Mouse (Mus musculus) hindbrain, embryonic 12.5 days (tissue): ENCODE data around the gene Ppp6r3. TPM values are rescaled to one million over a fixed set of nuclear protein-coding genes. Genes with fewer than 3 reads are reported as not detected.

Source experiments
- ATAC-seq: fragments of 200-750 bp; cut with Nextera tagmentation; 2 replicates; pipeline ENCODE4 v1.8.0; 2017; ENCODE audit warnings: moderate TSS enrichment; ENCODE audit not compliant: low FRiP score
- H3K27ac ChIP-seq: fragments of 300-500 bp; sonication (generic); 2 replicates; pipeline ENCODE4 v1.5.1; 2016; ENCODE audit warnings: mild to moderate bottlenecking
- H3K27me3 ChIP-seq: fragments of 300-500 bp; sonication (generic); 2 replicates; pipeline ENCODE4 v1.6.1; 2016; ENCODE audit warnings: mild to moderate bottlenecking
- H3K36me3 ChIP-seq: fragments of 300-500 bp; sonication (generic); 2 replicates; pipeline ENCODE4 v1.6.1; 2016; ENCODE audit warnings: mild to moderate bottlenecking
- H3K4me1 ChIP-seq: fragments of 300-500 bp; sonication (generic); 2 replicates; pipeline ENCODE4 v1.6.1; 2016
- H3K4me2 ChIP-seq: fragments of 300-500 bp; sonication (generic); replicated peaks from 2 replicates; pipeline ENCODE4 v1.6.1; 2016; ENCODE audit warnings: mild to moderate bottlenecking
- H3K4me3 ChIP-seq: fragments of 300-500 bp; sonication (generic); 2 replicates; pipeline ENCODE4 v1.5.1; 2016; ENCODE audit warnings: mild to moderate bottlenecking
- H3K9ac ChIP-seq: fragments of 300-500 bp; sonication (generic); 2 replicates; pipeline ENCODE4 v1.6.1; 2016; ENCODE audit warnings: mild to moderate bottlenecking, moderate library complexity
- H3K9me3 ChIP-seq: fragments of 300-500 bp; sonication (generic); replicated peaks from 2 replicates; pipeline ENCODE4 v1.6.1; 2016; ENCODE audit warnings: mild to moderate bottlenecking
- WGBS: fragments of 180-500 bp; shearing (Covaris S2); methylation state at CpG from one replicate; pipeline ENCODE4 v1.1.7; 2016; 5-methylcytosine and 5-hydroxymethylcytosine counted together
- polyA plus RNA-seq: library from polyadenylated mRNA; unstranded; fragments of >200 nt; fragmentation: Nextera tagmentation; extraction: Ambion mirVana; gene quantifications from 2 replicates; pipeline ENCODE4 v1.2.1, GENCODE M21; 2016

Ppp6r3 gene
- polyA plus RNA-seq, 1 experiment from 2014 or later: 83.9 TPM

DNA sequence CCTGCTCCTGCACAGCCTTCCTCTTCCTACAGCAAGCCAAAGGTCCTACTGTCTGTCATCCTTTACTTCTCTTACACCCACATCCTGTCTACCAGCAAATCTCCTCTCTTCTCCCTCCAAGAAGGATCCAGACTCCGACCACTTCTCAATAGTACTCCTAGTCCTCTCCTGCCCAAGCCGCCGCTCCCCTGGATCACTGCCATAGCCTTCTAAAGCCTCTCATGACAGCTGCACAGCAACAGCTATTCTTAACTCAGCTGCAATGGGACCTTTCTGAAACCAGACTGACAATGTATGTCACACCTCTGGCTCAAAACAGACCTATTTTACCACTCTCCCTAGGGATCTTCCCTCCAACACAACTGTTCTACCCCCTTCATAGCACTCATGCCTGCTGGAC lies 11.2 kb downstream of the Ppp6r3 start:
- no peaks in the 10 kb centered on the region for H3K4me1 ChIP-seq
- no peak overlapping the region for H3K4me2 ChIP-seq
- H3K27me3 ChIP-seq: no peaks in the 10 kb centered on the region
- H3K27ac ChIP-seq: no peak overlapping the region
- no peak overlapping the region for H3K9ac ChIP-seq
- H3K4me3 ChIP-seq: no peak overlapping the region
- H3K9me3 ChIP-seq: 0 out of 2 replicates have a peak, but pooled peaks cover under 1% of the 10 kb centered on the region
- H3K36me3 ChIP-seq: peaks cover 6% of the 10 kb centered on the region; the same call in 1 of the 2 replicates
- 89% methylated on average over 3 of the region's 3 CpGs for WGBS
- ATAC-seq: no peak

DNA sequence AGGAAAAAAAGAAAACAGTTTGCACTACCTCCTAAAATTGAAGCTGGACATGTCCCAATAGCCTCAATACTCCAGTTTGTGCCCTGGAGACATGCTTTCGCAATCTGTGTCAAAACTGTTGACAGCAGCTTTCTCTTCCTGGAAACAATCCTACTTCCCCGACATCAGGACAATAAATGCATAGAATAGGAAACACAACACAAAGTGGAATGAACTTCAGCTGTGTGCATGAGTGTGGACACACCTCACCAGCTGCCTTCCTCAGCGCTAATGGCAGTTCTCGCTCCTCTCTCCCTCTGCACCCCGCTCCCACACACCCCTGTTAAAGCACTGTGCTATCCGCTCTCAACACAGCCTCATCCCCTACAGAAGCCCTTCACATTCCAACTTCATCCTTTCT lies 12.8 kb downstream of the Ppp6r3 start:
- Histone ChIP-seq H3K36me3 (peaks cover 6% of the 10 kb centered on the region; the same call in 1 of the 2 replicates), H3K9ac (no peak overlapping the region), H3K4me1 (no peaks in the 10 kb centered on the region), H3K27ac (no peak overlapping the region), H3K4me3 (no peak overlapping the region), H3K27me3 (no peaks in the 10 kb centered on the region), H3K4me2 (no peak overlapping the region), H3K9me3 (peaks cover 9% of the 10 kb centered on the region; the same call in 1 of the 2 replicates)
- 90% methylated on average over 6 of the region's 6 CpGs for WGBS
- no peak for ATAC-seq

DNA sequence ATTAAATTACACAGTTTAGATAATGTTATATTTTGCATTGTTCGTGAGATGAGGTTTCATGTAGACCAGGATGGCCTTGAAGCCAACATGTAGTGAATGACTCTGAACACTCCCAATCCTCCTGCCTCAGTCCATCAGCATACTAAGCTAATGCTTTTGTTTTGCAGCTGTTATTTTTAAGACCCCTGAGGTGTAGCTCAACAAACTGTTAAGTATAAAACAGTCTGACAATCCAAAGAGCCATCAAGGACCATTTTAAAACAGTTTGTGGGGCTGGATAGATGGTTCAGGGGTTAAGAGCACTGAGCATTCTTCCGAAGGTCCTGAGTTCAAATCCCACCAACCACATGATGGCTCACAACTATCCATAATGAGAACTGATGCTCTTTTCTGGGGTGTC lies 13.3 kb downstream of the Ppp6r3 start:
- no peak for ATAC-seq
- Histone ChIP-seq H3K27me3 (no peaks in the 10 kb centered on the region), H3K4me2 (no peak overlapping the region), H3K4me3 (no peak overlapping the region), H3K9ac (no peak overlapping the region), H3K9me3 (peaks cover 9% of the 10 kb centered on the region; the same call in 1 of the 2 replicates), H3K27ac (no peak overlapping the region), H3K4me1 (no peaks in the 10 kb centered on the region), H3K36me3 (peaks cover 6% of the 10 kb centered on the region; the same call in 1 of the 2 replicates)
- 100% methylated on average over 2 of the region's 2 CpGs for WGBS

DNA sequence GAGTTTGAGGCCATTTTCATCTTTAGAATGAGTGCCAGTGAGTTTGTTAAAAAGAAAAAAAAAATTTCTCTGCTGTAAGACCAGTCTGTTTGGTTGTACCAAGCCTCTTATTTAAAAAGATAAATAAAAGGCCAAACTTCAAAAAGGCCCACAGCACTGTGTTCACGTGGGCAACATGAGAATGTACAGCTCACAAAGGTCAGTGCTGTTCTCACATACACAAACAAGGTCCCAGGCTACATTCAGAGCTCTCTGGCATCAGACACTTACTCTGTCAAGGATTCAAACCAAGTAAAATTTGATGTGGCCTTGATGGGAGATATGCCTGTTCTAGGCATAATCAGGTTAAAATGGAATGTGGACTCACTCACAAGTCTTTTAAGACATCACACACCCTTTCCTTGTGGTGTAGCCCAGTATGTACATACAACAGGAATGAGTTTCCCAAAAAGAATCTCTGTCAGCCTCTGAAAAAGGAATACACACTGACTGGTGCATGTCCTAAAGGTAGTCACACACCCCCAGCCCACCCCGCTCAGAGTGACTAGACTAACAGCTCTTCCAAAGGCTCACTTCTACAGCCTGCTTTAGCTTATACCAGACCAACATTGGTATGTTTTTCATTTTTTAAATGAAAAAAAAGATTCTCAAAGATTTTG lies 19.3 kb downstream of the Ppp6r3 start:
- no peak overlapping the region for H3K9ac ChIP-seq
- H3K4me1 ChIP-seq: no peaks in the 10 kb centered on the region
- WGBS: 96% methylated on average over 2 of the region's 2 CpGs
- H3K27me3 ChIP-seq: no peaks in the 10 kb centered on the region
- no peak overlapping the region for H3K27ac ChIP-seq
- H3K4me3 ChIP-seq: no peak overlapping the region
- peaks cover 6% of the 10 kb centered on the region; the same call in 1 of the 2 replicates for H3K36me3 ChIP-seq
- peaks cover 9% of the 10 kb centered on the region; the same call in 1 of the 2 replicates for H3K9me3 ChIP-seq
- no peak overlapping the region for H3K4me2 ChIP-seq
- no peak for ATAC-seq

DNA sequence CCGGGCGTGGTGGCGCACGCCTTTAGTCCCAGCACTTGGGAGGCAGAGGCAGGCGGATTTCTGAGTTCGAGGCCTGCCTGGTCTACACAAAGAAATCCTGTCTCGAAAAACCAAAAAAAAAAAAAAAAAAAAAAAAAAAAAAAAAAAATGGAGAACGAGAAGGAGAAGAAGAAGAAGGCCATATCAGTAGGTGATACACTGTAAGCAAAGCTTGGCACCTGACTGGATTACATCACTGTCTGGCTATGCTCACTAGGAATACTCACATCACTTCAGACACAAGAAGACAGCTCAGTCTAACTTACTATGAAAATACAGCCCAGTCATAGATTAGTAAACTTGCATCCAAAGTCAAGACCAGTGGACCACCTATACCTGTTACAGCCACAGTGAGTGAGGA lies 20.8 kb downstream of the Ppp6r3 start:
- H3K9ac ChIP-seq: no peak overlapping the region
- H3K27me3 ChIP-seq: no peaks in the 10 kb centered on the region
- H3K4me3 ChIP-seq: no peak overlapping the region
- no peak for ATAC-seq
- H3K4me2 ChIP-seq: no peak overlapping the region
- no peaks in the 10 kb centered on the region for H3K4me1 ChIP-seq
- peaks cover under 1% of the 10 kb centered on the region; the same call in 1 of the 2 replicates for H3K36me3 ChIP-seq
- WGBS: 99% methylated on average over 7 of the region's 8 CpGs
- peaks cover 9% of the 10 kb centered on the region; the same call in 1 of the 2 replicates for H3K9me3 ChIP-seq
- H3K27ac ChIP-seq: no peak overlapping the region

DNA sequence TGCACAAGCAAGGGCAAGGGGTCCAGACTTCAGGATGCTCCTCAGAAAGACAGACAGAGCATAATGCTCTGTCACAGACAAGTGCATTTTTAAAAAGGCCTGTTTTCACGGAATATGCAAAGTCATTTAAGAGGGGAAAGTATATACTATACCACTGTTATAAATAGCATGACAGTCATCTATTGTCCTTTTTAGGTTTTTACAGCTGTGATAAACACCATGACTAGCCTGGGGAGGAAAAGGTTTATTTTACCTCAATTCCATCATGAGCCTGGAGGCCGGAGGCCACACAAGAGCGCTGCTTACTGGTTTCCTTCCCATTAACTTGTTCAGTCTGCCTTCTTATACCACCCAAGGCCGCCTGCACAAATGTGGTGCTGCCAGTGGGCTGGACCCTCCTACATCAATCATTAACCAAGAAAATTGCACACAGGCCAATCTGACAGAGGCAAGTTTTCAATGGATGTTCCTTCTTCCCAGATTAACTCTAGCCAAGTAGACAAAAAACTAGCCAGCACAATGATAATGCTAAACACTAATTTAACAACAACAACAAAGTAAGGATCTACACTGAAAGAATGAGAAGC lies 23.9 kb downstream of the Ppp6r3 start:
- Histone ChIP-seq H3K4me2 (no peak overlapping the region), H3K36me3 (no peaks in the 10 kb centered on the region), H3K4me1 (no peaks in the 10 kb centered on the region), H3K4me3 (no peak overlapping the region), H3K9me3 (no peaks in the 10 kb centered on the region), H3K27ac (no peak overlapping the region), H3K27me3 (no peaks in the 10 kb centered on the region), H3K9ac (no peak overlapping the region)
- no peak for ATAC-seq
- 72% methylated on average over 4 of the region's 4 CpGs for WGBS

DNA sequence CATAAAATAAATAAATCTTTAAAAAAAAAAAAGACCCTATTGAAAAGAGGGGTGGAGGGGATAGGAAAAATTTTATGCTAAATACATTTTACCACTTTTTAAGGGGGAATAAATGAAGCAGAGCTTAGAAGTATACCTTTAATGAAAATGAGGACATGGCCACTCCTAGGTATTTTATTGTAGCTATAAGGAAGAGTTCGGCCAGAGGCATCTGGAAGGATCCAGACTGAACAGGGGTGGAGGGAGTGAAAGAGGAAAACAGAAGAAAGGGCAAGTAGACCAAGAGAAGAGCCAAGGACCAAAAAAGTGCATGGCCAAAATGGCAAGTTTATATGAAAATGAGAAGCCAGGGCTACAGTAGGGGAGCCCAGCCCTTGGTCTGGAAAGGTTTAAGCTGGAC lies 25.4 kb downstream of the Ppp6r3 start:
- WGBS: 94% methylated on average over 1 of the region's 1 CpGs
- Histone ChIP-seq H3K9me3 (no peaks in the 10 kb centered on the region), H3K4me3 (no peak overlapping the region), H3K4me1 (no peaks in the 10 kb centered on the region), H3K27me3 (no peaks in the 10 kb centered on the region), H3K4me2 (no peak overlapping the region), H3K27ac (no peak overlapping the region), H3K36me3 (no peaks in the 10 kb centered on the region), H3K9ac (no peak overlapping the region)
- no peak for ATAC-seq

DNA sequence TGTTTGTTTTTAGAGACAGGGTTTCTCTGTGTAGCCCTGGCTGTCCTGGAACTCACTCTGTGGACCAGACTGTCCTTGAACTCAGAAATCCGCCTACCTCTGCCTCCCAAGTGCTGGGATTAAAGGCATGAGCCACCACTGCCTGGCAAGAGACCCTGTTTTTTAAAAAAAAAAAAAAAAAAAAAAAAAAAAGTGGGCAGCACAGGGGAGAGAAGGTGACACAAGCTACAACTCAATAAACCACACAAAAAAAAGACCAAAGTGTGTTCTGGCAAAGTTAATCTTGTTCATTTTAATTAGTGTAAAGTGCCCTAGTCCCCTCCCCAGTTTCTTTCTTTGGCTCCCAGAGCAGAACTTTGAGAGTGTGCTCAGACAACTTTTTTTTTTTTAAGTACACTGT lies 26.3 kb downstream of the Ppp6r3 start:
- H3K4me2 ChIP-seq: no peak overlapping the region
- H3K27me3 ChIP-seq: no peaks in the 10 kb centered on the region
- H3K4me1 ChIP-seq: no peaks in the 10 kb centered on the region
- H3K4me3 ChIP-seq: no peak overlapping the region
- ATAC-seq: no peak
- 84% methylated on average over 1 of the region's 1 CpGs for WGBS
- no peak overlapping the region for H3K27ac ChIP-seq
- H3K9me3 ChIP-seq: no peaks in the 10 kb centered on the region
- no peak overlapping the region for H3K9ac ChIP-seq
- no peaks in the 10 kb centered on the region for H3K36me3 ChIP-seq

DNA sequence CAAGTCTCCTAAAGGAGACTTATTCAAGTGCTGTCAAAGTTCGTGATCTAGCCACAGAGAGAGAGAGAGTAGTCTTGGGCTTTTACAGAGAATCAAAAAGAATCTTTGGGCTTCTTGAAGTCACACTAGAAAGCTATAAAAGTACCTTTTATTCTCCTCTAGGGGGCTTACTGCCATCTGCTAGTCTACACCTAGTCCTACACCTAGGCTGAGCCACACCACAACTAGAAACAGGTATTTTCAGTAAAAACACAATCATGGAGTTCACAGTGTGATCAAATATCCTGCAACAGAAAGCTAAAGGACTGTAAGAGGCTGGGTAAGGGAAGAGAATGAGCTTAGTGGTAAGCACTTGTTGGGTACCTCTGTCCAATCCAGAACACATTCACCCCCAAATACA lies 27.2 kb downstream of the Ppp6r3 start:
- H3K4me1 ChIP-seq: no peaks in the 10 kb centered on the region
- H3K27me3 ChIP-seq: no peaks in the 10 kb centered on the region
- no peaks in the 10 kb centered on the region for H3K9me3 ChIP-seq
- H3K4me3 ChIP-seq: no peak overlapping the region
- no peak overlapping the region for H3K4me2 ChIP-seq
- ATAC-seq: no peak
- 100% methylated on average over 1 of the region's 1 CpGs for WGBS
- no peak overlapping the region for H3K27ac ChIP-seq
- peaks cover 4% of the 10 kb centered on the region; the same call in 1 of the 2 replicates for H3K36me3 ChIP-seq
- H3K9ac ChIP-seq: no peak overlapping the region

DNA sequence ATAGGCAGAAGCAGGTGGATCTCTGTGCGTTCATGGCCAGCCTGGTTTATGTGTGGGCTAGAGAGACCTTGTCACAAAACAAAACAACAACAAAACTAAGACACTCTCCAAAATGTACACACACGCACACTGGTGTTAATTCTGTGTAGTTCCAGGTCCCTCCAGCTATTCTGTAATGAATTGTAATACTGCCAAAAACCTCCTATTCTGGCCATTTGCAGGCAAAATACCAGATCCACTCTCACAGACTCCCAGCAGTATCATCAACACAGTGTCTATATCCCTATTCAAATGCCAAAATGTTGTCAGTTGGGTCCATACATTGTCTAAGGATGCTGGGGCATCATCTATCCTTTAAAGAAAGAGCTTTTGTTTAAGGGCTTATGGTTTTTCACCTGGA lies 30.6 kb downstream of the Ppp6r3 start:
- Histone ChIP-seq H3K9me3 (no peaks in the 10 kb centered on the region), H3K4me3 (no peak overlapping the region), H3K9ac (no peak overlapping the region), H3K4me2 (no peak overlapping the region), H3K4me1 (no peaks in the 10 kb centered on the region), H3K27me3 (no peaks in the 10 kb centered on the region), H3K27ac (no peak overlapping the region), H3K36me3 (peaks cover 18% of the 10 kb centered on the region)
- WGBS: 94% methylated on average over 2 of the region's 2 CpGs
- no peak for ATAC-seq

DNA sequence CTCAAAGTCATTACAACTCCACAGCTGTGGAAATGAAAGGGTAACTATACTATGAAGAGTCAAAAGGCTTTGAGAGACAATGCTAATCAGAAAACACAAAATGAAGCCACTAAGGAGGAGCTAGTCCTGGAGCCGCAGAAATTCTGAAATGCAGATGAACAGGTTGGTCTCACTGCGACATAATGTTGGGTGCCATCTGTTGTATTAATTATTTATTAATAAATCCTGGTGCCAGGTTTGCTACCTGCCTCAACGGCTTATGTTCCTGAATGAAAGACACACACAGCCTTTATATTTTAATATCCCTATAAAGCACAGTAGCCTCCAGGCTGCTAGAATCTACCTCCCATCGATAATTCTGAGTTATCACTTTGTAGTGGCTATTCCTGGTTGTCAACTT lies 33.0 kb downstream of the Ppp6r3 start:
- no peaks in the 10 kb centered on the region for H3K9me3 ChIP-seq
- no peak overlapping the region for H3K27ac ChIP-seq
- no peaks in the 10 kb centered on the region for H3K27me3 ChIP-seq
- ATAC-seq: no peak
- H3K9ac ChIP-seq: no peak overlapping the region
- peaks cover 21% of the 10 kb centered on the region for H3K36me3 ChIP-seq
- no peak overlapping the region for H3K4me2 ChIP-seq
- WGBS: 90% methylated on average over 4 of the region's 4 CpGs
- H3K4me3 ChIP-seq: no peak overlapping the region
- no peaks in the 10 kb centered on the region for H3K4me1 ChIP-seq

DNA sequence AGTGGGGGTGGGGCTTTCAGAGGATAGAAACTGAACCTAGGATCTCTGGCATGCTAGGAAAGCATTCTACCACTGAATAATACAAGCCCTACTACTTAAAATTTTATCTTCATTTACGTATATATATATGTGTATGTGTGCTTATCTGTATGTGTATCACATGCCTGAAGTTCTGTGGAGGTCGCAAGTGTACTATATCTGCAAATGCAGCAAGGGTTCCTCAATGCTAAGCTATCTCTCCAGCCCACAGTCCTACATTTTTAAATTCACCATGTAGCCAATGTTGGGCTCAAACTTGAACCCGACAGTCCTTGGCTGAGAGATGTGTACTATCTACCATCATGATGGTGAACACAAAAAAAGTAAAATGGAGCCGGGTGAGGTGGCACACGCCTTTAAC lies 34.6 kb downstream of the Ppp6r3 start:
- Histone ChIP-seq H3K4me3 (no peak overlapping the region), H3K9me3 (no peaks in the 10 kb centered on the region), H3K9ac (no peak overlapping the region), H3K27ac (no peak overlapping the region), H3K4me2 (no peak overlapping the region), H3K4me1 (no peaks in the 10 kb centered on the region), H3K36me3 (peaks cover 21% of the 10 kb centered on the region), H3K27me3 (no peaks in the 10 kb centered on the region)
- no peak for ATAC-seq
- 95% methylated on average over 5 of the region's 5 CpGs for WGBS

DNA sequence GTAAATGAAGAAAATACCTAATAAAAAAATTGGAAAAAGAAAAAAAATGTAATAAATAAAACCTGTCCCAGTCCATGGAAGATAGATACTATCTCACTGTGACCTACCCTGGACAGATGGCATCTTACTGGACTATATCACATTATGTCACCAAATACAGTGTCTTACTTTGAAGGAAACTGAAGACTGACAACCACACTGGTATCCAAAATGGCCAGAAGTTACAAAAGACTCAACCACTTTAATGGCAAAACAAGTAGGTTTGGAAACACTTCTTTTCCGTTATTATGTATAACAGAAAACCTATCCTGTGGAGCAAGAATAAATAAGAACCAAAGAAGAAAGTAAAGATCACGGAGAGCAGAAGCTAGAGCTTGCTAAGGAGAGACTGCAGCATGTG lies 35.3 kb downstream of the Ppp6r3 start:
- WGBS: 95% methylated on average over 2 of the region's 2 CpGs

More for the DNA sequence above, 35.3 kb downstream of the Ppp6r3 start:
- no peak for ATAC-seq
- no peaks in the 10 kb centered on the region for H3K9me3 ChIP-seq
- H3K9ac ChIP-seq: no peak overlapping the region
- H3K27ac ChIP-seq: no peak overlapping the region
- no peak overlapping the region for H3K4me2 ChIP-seq
- peaks cover 21% of the 10 kb centered on the region for H3K36me3 ChIP-seq
- no peaks in the 10 kb centered on the region for H3K27me3 ChIP-seq
- H3K4me3 ChIP-seq: no peak overlapping the region
- no peaks in the 10 kb centered on the region for H3K4me1 ChIP-seq
